Mouse (Mus musculus) cortical plate, adult 2 months (tissue): ENCODE data around the gene Fmo3.

ENCODE experiments used
- CTCF ChIP-seq: fragments of 200-500 bp; IDR thresholded peaks from 2 replicates; pipeline ENCODE4 v1.5.1; 2011; ENCODE audit warnings: mild to moderate bottlenecking, control low read depth, low read length; ENCODE audit not compliant: insufficient read depth; ENCODE audit errors: extremely low read depth
- POLR2A ChIP-seq: fragments of 200-500 bp; IDR thresholded peaks from 2 replicates; pipeline ENCODE4 v1.6.1; 2011; ENCODE audit warnings: mild to moderate bottlenecking, low read length, control low read depth; ENCODE audit not compliant: insufficient read depth; ENCODE audit errors: extremely low read depth

DNA sequence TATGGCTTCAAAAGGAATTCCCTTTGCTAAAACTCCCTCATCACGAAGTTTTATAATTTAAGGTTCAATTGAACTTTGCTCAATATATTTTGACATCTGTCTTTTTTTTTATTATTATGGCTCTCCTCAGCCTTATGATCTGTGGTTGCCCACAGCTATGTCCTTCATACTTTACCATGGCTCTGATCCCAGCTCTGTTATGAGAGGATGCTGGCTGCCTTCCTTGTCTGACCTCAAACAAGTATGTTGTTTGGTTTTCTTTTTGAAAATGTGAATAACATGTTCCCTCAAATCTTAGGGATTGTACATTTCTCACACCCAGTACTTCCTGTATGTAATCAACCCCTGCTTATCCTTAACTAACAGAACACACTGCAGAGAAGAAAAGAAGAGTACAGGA is 26.9 kb downstream of the Fmo3 start:
- TF ChIP-seq POLR2A (no peak), CTCF (no peak)
